Mouse (Mus musculus): ENCODE measurements at regions not wholly inside any gene's neighbourhood (a gene's known extent, or its start where the extent isn't known, plus 50 kb on each side); places are given as distances from the start of the nearest gene placed in this dataset.
A peak's percentile ranks its signal among the peaks of the same experiment; 100 is the strongest.

DNA sequence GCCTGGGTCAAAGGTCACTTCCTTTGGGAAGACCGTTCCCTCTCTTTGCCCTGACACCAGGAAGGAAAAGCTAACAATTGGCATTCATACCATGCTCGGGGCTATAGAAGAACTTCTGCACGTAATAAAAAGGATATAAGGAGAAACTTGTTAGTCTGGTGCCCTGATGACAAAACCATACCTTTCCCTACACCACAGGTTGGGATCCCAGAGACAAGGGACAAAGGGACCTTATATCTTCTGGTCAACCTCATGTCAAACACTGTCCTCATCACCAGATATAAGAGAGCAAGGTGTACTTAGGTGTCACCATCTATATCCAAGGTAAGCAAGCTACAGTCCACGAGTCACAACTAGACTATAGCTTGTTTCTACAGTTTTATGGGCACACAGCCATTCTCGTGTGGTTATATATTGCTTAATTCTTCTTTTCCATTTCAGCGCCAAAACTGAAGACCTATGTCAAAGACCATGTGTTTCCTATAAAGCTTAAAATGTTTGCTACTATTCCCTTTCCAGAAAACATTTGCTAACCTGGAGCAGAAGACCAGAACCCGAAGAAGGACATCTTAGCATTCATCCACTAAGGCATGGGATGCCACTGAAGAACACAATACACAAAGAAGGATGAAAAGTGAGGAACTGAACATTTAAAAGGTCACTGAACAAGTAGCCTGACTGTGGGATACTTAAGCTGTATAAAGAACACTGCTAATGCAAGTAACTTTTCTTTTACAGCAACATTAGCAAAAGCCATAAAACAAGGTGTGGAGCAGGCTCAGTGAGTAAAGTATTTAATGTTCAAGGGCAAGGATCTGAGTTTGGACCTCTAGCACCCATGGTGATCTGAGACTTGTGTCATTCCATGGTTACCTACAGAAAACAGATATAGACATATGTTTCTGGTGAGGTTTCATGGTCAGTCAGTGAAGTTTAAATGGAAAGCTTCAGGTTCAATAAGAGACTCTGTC lies 437.7 kb upstream of the Cd180 start:
- no peak for TF ChIP-seq CTCF (IDR thresholded peaks at IDR 0.05; ENCODE audit: low read depth)
- no peak for ATAC-seq
- H3K27me3 ChIP-seq (ENCODE audit: insufficient read depth, low read length): no peaks in the 10 kb centered on the region
- H3K27ac ChIP-seq: no peak overlapping the region
- no peak overlapping the region for H3K4me2 ChIP-seq (ENCODE audit: low read depth, low read length)
- 85% methylated on average over 7 of the region's 7 CpGs for WGBS
- H3K4me3 ChIP-seq (ENCODE audit: low read length): no peak overlapping the region
- no peaks in the 10 kb centered on the region for H3K36me3 ChIP-seq (ENCODE audit: insufficient read depth, low read length)
- H3K4me1 ChIP-seq (ENCODE audit: insufficient read depth, low read length): no peaks in the 10 kb centered on the region
- no peaks in the 10 kb centered on the region for H3K9me3 ChIP-seq (ENCODE audit: low read length)
- no peak for DNase-seq (ENCODE audit: low spot score)
- no peak overlapping the region for H3K9ac ChIP-seq (replicated peaks; ENCODE audit: low read length)

DNA sequence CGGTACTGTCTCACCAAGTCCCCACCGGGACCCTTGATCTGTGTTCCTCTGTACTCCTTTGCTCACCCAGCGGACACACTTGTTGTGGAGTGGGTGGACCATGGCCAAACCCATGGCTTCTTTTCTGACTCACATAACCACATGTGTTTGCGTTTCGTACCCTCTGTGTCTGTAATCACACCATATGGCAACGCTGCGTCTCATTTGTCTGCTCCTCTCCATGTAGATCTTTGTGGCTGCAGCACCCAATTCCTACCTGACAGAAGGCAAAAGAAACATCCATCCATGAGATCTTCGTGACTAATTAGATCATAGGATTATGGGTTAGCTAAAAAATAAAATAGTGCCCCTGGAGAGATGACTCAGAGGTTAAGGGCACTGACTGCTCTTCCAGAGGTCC lies 435.2 kb upstream of the Cd180 start:
- Histone ChIP-seq H3K9me3 (ENCODE audit: low read length) (no peaks in the 10 kb centered on the region), H3K9ac (replicated peaks; ENCODE audit: low read length) (no peak overlapping the region), H3K27ac (no peak overlapping the region), H3K27me3 (ENCODE audit: insufficient read depth, low read length) (no peaks in the 10 kb centered on the region), H3K36me3 (ENCODE audit: insufficient read depth, low read length) (no peaks in the 10 kb centered on the region), H3K4me3 (ENCODE audit: low read length) (no peak overlapping the region), H3K4me1 (ENCODE audit: insufficient read depth, low read length) (no peaks in the 10 kb centered on the region), H3K4me2 (ENCODE audit: low read depth, low read length) (no peak overlapping the region)
- ATAC-seq (0 out of 2 replicates have a peak, but pooled peaks have one; percentile 18), DNase-seq (ENCODE audit: low spot score) (peak; percentile 15)
- WGBS: 68% methylated on average over 8 of the region's 8 CpGs
- TF ChIP-seq CTCF (IDR thresholded peaks at IDR 0.05; ENCODE audit: low read depth): no peak

- Histone ChIP-seq H3K4me1 (ENCODE audit: insufficient read depth, low read length) (no peaks in the 10 kb centered on the region), H3K27ac (no peak overlapping the region), H3K9me3 (ENCODE audit: low read length) (no peaks in the 10 kb centered on the region), H3K27me3 (ENCODE audit: insufficient read depth, low read length) (no peaks in the 10 kb centered on the region), H3K4me2 (ENCODE audit: low read depth, low read length) (no peak overlapping the region), H3K36me3 (ENCODE audit: insufficient read depth, low read length) (no peaks in the 10 kb centered on the region), H3K4me3 (ENCODE audit: low read length) (no peak overlapping the region), H3K9ac (replicated peaks; ENCODE audit: low read length) (no peak overlapping the region)
- ATAC-seq: no peak
- WGBS: 81% methylated on average over 3 of the region's 3 CpGs
- no peak for DNase-seq (ENCODE audit: low spot score)
- no peak for TF ChIP-seq CTCF (IDR thresholded peaks at IDR 0.05; ENCODE audit: low read depth)
Observed at GRCm38 (mm10) chr13:102273818-102274217, 419.5 kb upstream of the Cd180 start.

- no peaks in the 10 kb centered on the region for H3K36me3 ChIP-seq (ENCODE audit: insufficient read depth, low read length)
- H3K4me3 ChIP-seq (ENCODE audit: low read length): no peak overlapping the region
- no peak overlapping the region for H3K9ac ChIP-seq (replicated peaks; ENCODE audit: low read length)
- H3K9me3 ChIP-seq (ENCODE audit: low read length): no peaks in the 10 kb centered on the region
- H3K4me1 ChIP-seq (ENCODE audit: insufficient read depth, low read length): no peaks in the 10 kb centered on the region
- no peaks in the 10 kb centered on the region for H3K27me3 ChIP-seq (ENCODE audit: insufficient read depth, low read length)
- H3K27ac ChIP-seq: no peak overlapping the region
- whole genome bisulfite sequencing: 88% methylated on average over 2 of the region's 2 CpGs
- no peak for TF ChIP-seq CTCF (IDR thresholded peaks at IDR 0.05; ENCODE audit: low read depth)
- no peak overlapping the region for H3K4me2 ChIP-seq (ENCODE audit: low read depth, low read length)
- no peak for ATAC-seq
- DNase-seq (ENCODE audit: low spot score): no peak
Observed at GRCm38 (mm10) chr13:102275296-102275695, 418.1 kb upstream of the Cd180 start.

DNA sequence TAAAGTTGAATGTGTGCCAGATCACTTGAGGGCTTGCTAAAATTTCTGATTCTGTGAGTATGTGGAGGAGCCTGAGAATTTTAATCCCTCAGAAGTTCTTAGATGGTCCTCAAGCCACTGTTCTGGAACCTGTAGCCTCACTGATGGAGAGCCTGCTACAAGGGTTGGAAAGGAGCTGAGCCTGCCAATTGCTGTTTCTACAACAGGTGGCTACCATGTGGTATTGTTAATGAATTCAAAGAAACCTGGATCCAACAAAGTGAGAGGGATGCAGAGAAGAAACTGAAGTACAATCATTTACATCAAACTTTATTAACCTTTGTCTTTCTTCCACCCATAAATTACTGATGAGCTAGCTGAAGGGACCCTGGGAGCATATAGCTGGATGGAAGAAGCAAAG lies 416.5 kb upstream of the Cd180 start:
- H3K4me3 ChIP-seq (ENCODE audit: low read length): no peak overlapping the region
- no peak overlapping the region for H3K9ac ChIP-seq (replicated peaks; ENCODE audit: low read length)
- no peaks in the 10 kb centered on the region for H3K9me3 ChIP-seq (ENCODE audit: low read length)
- DNase-seq (ENCODE audit: low spot score) (no peak), ATAC-seq (no peak)
- no peaks in the 10 kb centered on the region for H3K36me3 ChIP-seq (ENCODE audit: insufficient read depth, low read length)
- H3K4me1 ChIP-seq (ENCODE audit: insufficient read depth, low read length): no peaks in the 10 kb centered on the region
- no peak for TF ChIP-seq CTCF (IDR thresholded peaks at IDR 0.05; ENCODE audit: low read depth)
- H3K4me2 ChIP-seq (ENCODE audit: low read depth, low read length): no peak overlapping the region
- no peak overlapping the region for H3K27ac ChIP-seq
- no peaks in the 10 kb centered on the region for H3K27me3 ChIP-seq (ENCODE audit: insufficient read depth, low read length)

DNA sequence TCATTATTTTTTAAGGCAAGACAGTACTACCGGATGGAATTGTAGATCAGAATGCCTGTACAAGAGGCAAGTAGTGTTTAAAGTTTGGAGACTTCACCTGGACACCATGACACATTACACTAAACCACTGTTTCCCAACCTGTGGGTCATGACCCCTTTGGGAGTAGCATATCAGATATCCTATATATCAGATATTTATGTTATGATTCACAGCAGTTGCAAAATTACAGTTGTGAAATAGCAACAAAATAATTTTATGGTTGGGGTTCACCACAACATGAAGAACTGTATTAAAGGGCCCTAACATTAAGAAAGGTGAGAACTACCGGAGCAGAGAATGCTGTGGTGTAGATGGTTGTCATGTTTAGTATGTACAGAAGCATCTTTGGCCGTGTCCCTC lies 413.2 kb upstream of the Cd180 start:
- ATAC-seq: no peak
- Histone ChIP-seq H3K4me2 (ENCODE audit: low read depth, low read length) (no peak overlapping the region), H3K36me3 (ENCODE audit: insufficient read depth, low read length) (no peaks in the 10 kb centered on the region), H3K4me3 (ENCODE audit: low read length) (no peak overlapping the region), H3K4me1 (ENCODE audit: insufficient read depth, low read length) (no peaks in the 10 kb centered on the region), H3K9me3 (ENCODE audit: low read length) (no peaks in the 10 kb centered on the region), H3K27me3 (ENCODE audit: insufficient read depth, low read length) (no peaks in the 10 kb centered on the region), H3K9ac (replicated peaks; ENCODE audit: low read length) (no peak overlapping the region), H3K27ac (no peak overlapping the region)
- no peak for DNase-seq (ENCODE audit: low spot score)
- TF ChIP-seq CTCF (IDR thresholded peaks at IDR 0.05; ENCODE audit: low read depth): no peak
- WGBS: 91% methylated on average over 3 of the region's 3 CpGs

- Histone ChIP-seq H3K4me3 (ENCODE audit: low read length) (no peak overlapping the region), H3K9ac (replicated peaks; ENCODE audit: low read length) (no peak overlapping the region), H3K27ac (no peak overlapping the region), H3K27me3 (ENCODE audit: insufficient read depth, low read length) (no peaks in the 10 kb centered on the region), H3K9me3 (ENCODE audit: low read length) (no peaks in the 10 kb centered on the region), H3K4me2 (ENCODE audit: low read depth, low read length) (no peak overlapping the region), H3K36me3 (ENCODE audit: insufficient read depth, low read length) (no peaks in the 10 kb centered on the region), H3K4me1 (ENCODE audit: insufficient read depth, low read length) (no peaks in the 10 kb centered on the region)
- TF ChIP-seq CTCF (IDR thresholded peaks at IDR 0.05; ENCODE audit: low read depth): no peak
- ATAC-seq: no peak
- peak; percentile 2 for DNase-seq (ENCODE audit: low spot score)
- WGBS: 57% methylated on average over 2 of the region's 2 CpGs
Observed at GRCm38 (mm10) chr13:102294451-102294850, 398.9 kb upstream of the Cd180 start.
